Mouse (Mus musculus): Measurements from ENCODE around the gene Ccdc92.

DNA sequence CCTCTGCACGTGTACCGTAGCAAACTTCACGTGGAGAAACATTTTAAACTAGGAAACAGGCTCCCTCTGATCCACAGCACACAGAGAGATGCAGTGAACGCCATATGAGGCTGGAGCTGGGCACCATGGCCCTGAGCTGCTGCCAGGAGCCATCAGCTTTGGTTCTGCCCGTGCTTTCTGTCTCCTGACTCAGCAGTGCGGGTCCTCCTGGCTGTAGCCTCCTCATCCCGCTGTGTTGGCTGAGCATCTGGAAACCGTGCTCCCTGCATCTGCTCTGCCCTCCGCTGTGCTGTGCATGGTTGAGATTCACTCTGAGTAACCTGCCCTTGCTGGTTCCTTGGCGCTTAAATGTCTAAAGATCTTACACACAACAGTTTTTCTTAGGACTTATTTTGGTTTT is 40.0 kb upstream of the Ccdc92 start:
- no peak for TF ChIP-seq CTCF (IDR thresholded peaks at IDR 0.05; ENCODE audit: insufficient read depth, low read length)
- TF ChIP-seq POLR2A (IDR thresholded peaks at IDR 0.05; ENCODE audit: borderline replicate concordance, extremely low read depth, low read depth, low read length), result no peak

Data from lung, adult 2 months (tissue).